Mouse (Mus musculus) adrenal gland, adult (tissue): ENCODE data around the gene Tst.
A peak's percentile ranks its signal among the peaks of the same experiment; 100 is the strongest.

Experiments used
- DNase-seq, 2 experiments: peaks; one replicate each; pipeline ENCODE4 v3.0.0; 2022 to 2023; ENCODE audit warnings: low spot score in 1 of 2; ENCODE audit not compliant: inconsistent age in 2 of 2

Gene Tst

GRCm38 (mm10) chr15:78429871-78430622, 24.3 kb upstream of the Tst start:
- peak in 1 of 2 experiments; percentile 66 for DNase-seq

- DNase-seq: no peak
Measured at GRCm38 (mm10) chr15:78429139-78429459, 23.4 kb upstream of the Tst start.

GRCm38 (mm10) chr15:78428391-78429138, 22.9 kb upstream of the Tst start, which contains the start of gene Kctd17:
Gene Kctd17 (plus strand): TSS chr15:78428564.
- peak; percentile 87 to 94 for DNase-seq

- no peak for DNase-seq
Measured at GRCm38 (mm10) chr15:78425230-78425629, 19.5 kb upstream of the Tst start.

- no peak for DNase-seq
Measured at GRCm38 (mm10) chr15:78424507-78424906, 18.8 kb upstream of the Tst start.

GRCm38 (mm10) chr15:78422046-78422956, 16.6 kb upstream of the Tst start:
- peak; percentile 82 to 94 for DNase-seq

- no peak for DNase-seq
Measured at GRCm38 (mm10) chr15:78420395-78420794, 14.7 kb upstream of the Tst start.

- DNase-seq: peak in 1 of 2 experiments; percentile 66
Measured at GRCm38 (mm10) chr15:78416937-78417336, 11.2 kb upstream of the Tst start.

- no peak for DNase-seq
Measured at GRCm38 (mm10) chr15:78414157-78414556, 8.4 kb upstream of the Tst start.

GRCm38 (mm10) chr15:78413719-78414117, 8.0 kb upstream of the Tst start:
- no peak for DNase-seq

GRCm38 (mm10) chr15:78413083-78413718, 7.5 kb upstream of the Tst start:
- DNase-seq: no peak

- no peak for DNase-seq
Measured at GRCm38 (mm10) chr15:78409570-78410052, 3.9 kb upstream of the Tst start.

GRCm38 (mm10) chr15:78406293-78406934, 707 bp upstream of the Tst start, which contains the start of gene Mpst:
Gene Mpst (plus strand): TSS chr15:78406416.
- peak; percentile 93 to 98 for DNase-seq

- no peak for DNase-seq
Measured at GRCm38 (mm10) chr15:78405098-78405497, 609 bp downstream of the Tst start.

- DNase-seq: peak; percentile 95 to 97
Measured at GRCm38 (mm10) chr15:78403896-78404295, 1.8 kb downstream of the Tst start.

- DNase-seq: peak; percentile 89 to 92
Measured at GRCm38 (mm10) chr15:78403301-78403741, 2.4 kb downstream of the Tst start.

- DNase-seq: peak; percentile 81 to 92
Measured at GRCm38 (mm10) chr15:78402423-78402822, 3.3 kb downstream of the Tst start.

- peak; percentile 90 to 95 for DNase-seq
Measured at GRCm38 (mm10) chr15:78401921-78402320, 3.8 kb downstream of the Tst start.

- DNase-seq: peak in 1 of 2 experiments; percentile 65
Measured at GRCm38 (mm10) chr15:78401345-78401744, 4.4 kb downstream of the Tst start.

GRCm38 (mm10) chr15:78395478-78395962, 10.2 kb downstream of the Tst start, which contains the start of gene Tex33:
Gene Tex33 (minus strand): TSS chr15:78395912.
- DNase-seq: no peak
